Mouse (Mus musculus) megakaryocyte, embryonic 14.5 days (primary cell): Measurements from ENCODE around the gene Nat8f3. TPM values are rescaled to one million over a fixed set of nuclear protein-coding genes. Genes with fewer than 3 reads are reported as not detected.
"Not testable (repeated sequence)": the region's sequence is repeated elsewhere in the genome, so short reads cannot be mapped to it uniquely, and the experiment has no call there.

ENCODE experiments used
- H3K27me3 ChIP-seq: replicated peaks from 2 replicates; pipeline ENCODE3; 2012; ENCODE audit warnings: inconsistent platforms
- H3K36me3 ChIP-seq: replicated peaks from 2 replicates; pipeline ENCODE3; 2012; ENCODE audit warnings: low read length, inconsistent platforms, mixed read lengths
- H3K4me1 ChIP-seq: 2 replicates; pipeline ENCODE4 v1.6.1; 2012; ENCODE audit warnings: inconsistent platforms
- H3K4me3 ChIP-seq: replicated peaks from 2 replicates; pipeline ENCODE3; 2012; ENCODE audit warnings: moderate library complexity, mild to moderate bottlenecking, inconsistent platforms
- H3K9me3 ChIP-seq: 2 replicates; pipeline ENCODE4 v1.6.1; 2012; ENCODE audit warnings: inconsistent platforms
- FLI1 ChIP-seq: IDR thresholded peaks from 2 replicates; pipeline ENCODE4 v1.6.1; 2012; ENCODE audit warnings: low read length, inconsistent platforms, mixed read lengths
- GATA1 ChIP-seq: IDR thresholded peaks from 3 replicates; pipeline ENCODE4 v1.6.1; 2012; ENCODE audit warnings: mixed read lengths, low read length, inconsistent platforms, borderline replicate concordance
- polyA plus RNA-seq: library from polyadenylated mRNA; stranded (reverse); fragments of >175 nt; gene quantifications from 2 replicates; pipeline ENCODE4 v1.2.3, GENCODE M21; 2012; ENCODE audit warnings: low replicate concordance; ENCODE audit not compliant: insufficient read depth

Nat8f3 gene
- polyA plus RNA-seq, result not detected in 2 replicates

GRCm38 (mm10) chr6:85765532-85765931, at the start of gene Nat8f3:
TSS of gene Nat8f3 (minus strand) at chr6:85765754.
- not testable (repeated sequence) for H3K4me1 ChIP-seq, H3K9me3 ChIP-seq, H3K27me3 ChIP-seq, H3K4me3 ChIP-seq, H3K36me3 ChIP-seq

GRCm38 (mm10) chr6:85813339-85813738, 47.8 kb upstream of the Nat8f3 start:
- no peak for TF ChIP-seq GATA1
- no peak for TF ChIP-seq FLI1
- Histone ChIP-seq H3K9me3 (no peaks in the 10 kb centered on the region), H3K27me3 (peaks cover 6% of the 10 kb centered on the region), H3K4me1 (peaks cover 4% of the 10 kb centered on the region; the same call in 1 of the 2 replicates), H3K4me3 (no peak overlapping the region), H3K36me3 (no peaks in the 10 kb centered on the region)

GRCm38 (mm10) chr6:85810942-85811537, 45.5 kb upstream of the Nat8f3 start:
- H3K4me1 ChIP-seq, H3K9me3 ChIP-seq, H3K4me3 ChIP-seq, H3K27me3 ChIP-seq, H3K36me3 ChIP-seq: not testable (repeated sequence)

GRCm38 (mm10) chr6:85810514-85810913, 45.0 kb upstream of the Nat8f3 start:
- H3K27me3 ChIP-seq, H3K9me3 ChIP-seq, H3K4me1 ChIP-seq, H3K4me3 ChIP-seq, H3K36me3 ChIP-seq: not testable (repeated sequence)

- not testable (repeated sequence) for H3K4me3 ChIP-seq, H3K9me3 ChIP-seq
These were observed 44.2 kb upstream of the Nat8f3 start for GRCm38 (mm10) chr6:85809784-85810183.

GRCm38 (mm10) chr6:85803180-85803579, 37.6 kb upstream of the Nat8f3 start:
- not testable (repeated sequence) for H3K27me3 ChIP-seq, H3K36me3 ChIP-seq, H3K9me3 ChIP-seq, H3K4me1 ChIP-seq, H3K4me3 ChIP-seq

More at GRCm38 (mm10) chr6:85809784-85810183, 44.2 kb upstream of the Nat8f3 start:
- H3K27me3 ChIP-seq, H3K36me3 ChIP-seq, H3K4me1 ChIP-seq: not testable (repeated sequence)

- not testable (repeated sequence) for H3K27me3 ChIP-seq, H3K4me1 ChIP-seq, H3K9me3 ChIP-seq, H3K4me3 ChIP-seq, H3K36me3 ChIP-seq
These were observed 2.2 kb downstream of the Nat8f3 start for GRCm38 (mm10) chr6:85763127-85764070.

GRCm38 (mm10) chr6:85762678-85763077, 2.9 kb downstream of the Nat8f3 start:
- H3K9me3 ChIP-seq, H3K36me3 ChIP-seq: not testable (repeated sequence)

GRCm38 (mm10) chr6:85755705-85756249, 9.8 kb downstream of the Nat8f3 start:
- H3K4me1 ChIP-seq, H3K27me3 ChIP-seq: not testable (repeated sequence)

More at GRCm38 (mm10) chr6:85762678-85763077, 2.9 kb downstream of the Nat8f3 start:
- H3K4me3 ChIP-seq, H3K4me1 ChIP-seq, H3K27me3 ChIP-seq: not testable (repeated sequence)

GRCm38 (mm10) chr6:85713105-85713504, 52.4 kb downstream of the Nat8f3 start, which contains the start of gene Nat8f7:
TSS of gene Nat8f7 (minus strand) at chr6:85713205.
- not testable (repeated sequence) for H3K9me3 ChIP-seq, H3K27me3 ChIP-seq, H3K4me3 ChIP-seq, H3K36me3 ChIP-seq, H3K4me1 ChIP-seq

More at GRCm38 (mm10) chr6:85755705-85756249, 9.8 kb downstream of the Nat8f3 start:
- not testable (repeated sequence) for H3K36me3 ChIP-seq, H3K9me3 ChIP-seq, H3K4me3 ChIP-seq

- H3K9me3 ChIP-seq, H3K27me3 ChIP-seq, H3K4me3 ChIP-seq, H3K36me3 ChIP-seq, H3K4me1 ChIP-seq: not testable (repeated sequence)
These were observed 55.9 kb downstream of the Nat8f3 start for GRCm38 (mm10) chr6:85709607-85710006.

- not testable (repeated sequence) for H3K36me3 ChIP-seq, H3K27me3 ChIP-seq, H3K9me3 ChIP-seq, H3K4me3 ChIP-seq, H3K4me1 ChIP-seq
These were observed 56.3 kb downstream of the Nat8f3 start for GRCm38 (mm10) chr6:85709206-85709605.

- H3K9me3 ChIP-seq, H3K36me3 ChIP-seq, H3K4me1 ChIP-seq, H3K27me3 ChIP-seq, H3K4me3 ChIP-seq: not testable (repeated sequence)
These were observed 63.6 kb downstream of the Nat8f3 start for GRCm38 (mm10) chr6:85701943-85702342.
